Mouse (Mus musculus) liver, postnatal 0 days (tissue): ENCODE results near the gene Insl5. TPM values are rescaled to one million over a fixed set of nuclear protein-coding genes. Genes with fewer than 3 reads are reported as not detected.

Experiments
- ATAC-seq: fragments of 200-750 bp; cut with Nextera tagmentation; 2 replicates; pipeline ENCODE4 v1.8.0; 2017; ENCODE audit warnings: mild to moderate bottlenecking, moderate library complexity
- DNase-seq: peaks from one replicate; pipeline ENCODE4 v3.0.0-alpha.2; 2016
- H3K27ac ChIP-seq: fragments of 300-500 bp; sonication (generic); 2 replicates; pipeline ENCODE4 v1.5.1; 2014; ENCODE audit warnings: antibody characterized with exemption, moderate library complexity, mild to moderate bottlenecking, low read depth
- H3K27me3 ChIP-seq: fragments of 300-500 bp; sonication (generic); 2 replicates; pipeline ENCODE4 v1.6.1; 2014; ENCODE audit warnings: low read length, control low read depth, mixed read lengths; ENCODE audit not compliant: insufficient read depth
- H3K36me3 ChIP-seq: fragments of 300-500 bp; sonication (generic); replicated peaks from 2 replicates; pipeline ENCODE4 v1.6.1; 2014; ENCODE audit warnings: mild to moderate bottlenecking, control low read depth, low read length, moderate library complexity, mixed read lengths; ENCODE audit not compliant: insufficient read depth
- H3K4me1 ChIP-seq: fragments of 300-500 bp; sonication (generic); 2 replicates; pipeline ENCODE4 v1.6.1; 2014; ENCODE audit warnings: antibody characterized with exemption, mild to moderate bottlenecking, control low read depth; ENCODE audit not compliant: insufficient read depth
- H3K4me2 ChIP-seq: fragments of 300-500 bp; sonication (generic); 2 replicates; pipeline ENCODE4 v1.6.1; 2014; ENCODE audit warnings: low read depth, mild to moderate bottlenecking, low read length, moderate library complexity, mixed read lengths
- H3K4me3 ChIP-seq: fragments of 300-500 bp; sonication (generic); 2 replicates; pipeline ENCODE4 v1.5.1; 2014; ENCODE audit warnings: low read depth, low read length
- H3K9ac ChIP-seq: fragments of 300-500 bp; sonication (generic); replicated peaks from 2 replicates; pipeline ENCODE4 v1.6.1; 2014; ENCODE audit warnings: mild to moderate bottlenecking, moderate library complexity
- H3K9me3 ChIP-seq: fragments of 300-500 bp; sonication (generic); 2 replicates; pipeline ENCODE4 v1.6.1; 2016; ENCODE audit warnings: mild to moderate bottlenecking, control low read depth, low read length, mixed read lengths
- CTCF ChIP-seq: sonication (generic); IDR thresholded peaks from 2 replicates; pipeline ENCODE4 v1.5.1; 2016; ENCODE audit warnings: antibody characterized with exemption, low read depth
- EP300 ChIP-seq: IDR thresholded peaks from 2 replicates; pipeline ENCODE4 v1.6.1; 2016; ENCODE audit warnings: antibody characterized with exemption, low read depth, mild to moderate bottlenecking
- WGBS: fragments of 180-500 bp; shearing (Covaris S2); extraction: QIAGEN DNeasy Blood & Tissue Kit; methylation state at CpG from one replicate; pipeline ENCODE4 v1.1.7; 2014; ENCODE audit not compliant: insufficient replicate concordance; 5-methylcytosine and 5-hydroxymethylcytosine counted together
- polyA plus RNA-seq: library from polyadenylated mRNA; unstranded; fragments of >200 nt; fragmentation: Nextera tagmentation; extraction: Ambion mirVana; gene quantifications from 2 replicates; pipeline ENCODE4 v1.2.1, GENCODE M21; 2015

The Insl5 gene
- not detected in 2 replicates for polyA plus RNA-seq

GRCm38 (mm10) chr4:103026621-103027020 lies at the start of gene Insl5:
TSS of gene Insl5 (minus strand) at chr4:103026842.
- no peak within 1 kb of the TSS for H3K27ac ChIP-seq

DNA sequence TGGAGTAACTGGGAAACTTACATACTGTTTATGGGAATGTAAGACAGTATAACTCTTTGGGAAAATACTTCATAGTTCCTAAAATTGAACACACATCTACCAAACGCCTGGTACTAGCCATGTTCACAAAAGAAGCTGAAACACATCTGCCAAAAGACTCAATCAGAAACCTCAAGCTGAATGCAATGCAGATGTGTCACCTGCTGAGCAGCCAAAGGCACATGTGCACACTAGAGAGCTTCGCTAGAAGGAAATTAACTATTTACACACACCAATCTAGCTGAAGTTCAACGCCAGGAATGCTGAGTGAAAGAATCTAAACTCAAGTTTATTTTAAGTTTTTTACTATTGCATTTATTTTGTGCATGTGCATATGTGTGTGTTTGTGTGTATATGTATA lies 44.0 kb upstream of the Insl5 start:
- Histone ChIP-seq H3K27ac (no peak overlapping the region), H3K9me3 (no peaks in the 10 kb centered on the region), H3K4me2 (no peak overlapping the region), H3K27me3 (no peaks in the 10 kb centered on the region), H3K9ac (no peak overlapping the region), H3K4me3 (no peak overlapping the region), H3K36me3 (no peaks in the 10 kb centered on the region), H3K4me1 (no peaks in the 10 kb centered on the region)
- no peak for ATAC-seq
- TF ChIP-seq CTCF, result no peak
- TF ChIP-seq EP300, result no peak
- 69% methylated on average over 3 of the region's 3 CpGs for WGBS
- no peak for DNase-seq

More at GRCm38 (mm10) chr4:103026621-103027020, at the start of gene Insl5:
- no peaks in the 10 kb centered on the region for H3K9me3 ChIP-seq
- H3K4me3 ChIP-seq, result no peak within 1 kb of the TSS
- H3K4me1 ChIP-seq, result no peaks in the 10 kb centered on the region
- H3K4me2 ChIP-seq, result no peak within 1 kb of the TSS
- no peaks in the 10 kb centered on the region for H3K36me3 ChIP-seq
- 60% methylated on average over 4 of the region's 4 CpGs for WGBS
- no peaks in the 10 kb centered on the region for H3K27me3 ChIP-seq
- DNase-seq (no peak), ATAC-seq (no peak)
- TF ChIP-seq EP300 (no peak), CTCF (no peak)
- H3K9ac ChIP-seq, result no peak within 1 kb of the TSS

DNA sequence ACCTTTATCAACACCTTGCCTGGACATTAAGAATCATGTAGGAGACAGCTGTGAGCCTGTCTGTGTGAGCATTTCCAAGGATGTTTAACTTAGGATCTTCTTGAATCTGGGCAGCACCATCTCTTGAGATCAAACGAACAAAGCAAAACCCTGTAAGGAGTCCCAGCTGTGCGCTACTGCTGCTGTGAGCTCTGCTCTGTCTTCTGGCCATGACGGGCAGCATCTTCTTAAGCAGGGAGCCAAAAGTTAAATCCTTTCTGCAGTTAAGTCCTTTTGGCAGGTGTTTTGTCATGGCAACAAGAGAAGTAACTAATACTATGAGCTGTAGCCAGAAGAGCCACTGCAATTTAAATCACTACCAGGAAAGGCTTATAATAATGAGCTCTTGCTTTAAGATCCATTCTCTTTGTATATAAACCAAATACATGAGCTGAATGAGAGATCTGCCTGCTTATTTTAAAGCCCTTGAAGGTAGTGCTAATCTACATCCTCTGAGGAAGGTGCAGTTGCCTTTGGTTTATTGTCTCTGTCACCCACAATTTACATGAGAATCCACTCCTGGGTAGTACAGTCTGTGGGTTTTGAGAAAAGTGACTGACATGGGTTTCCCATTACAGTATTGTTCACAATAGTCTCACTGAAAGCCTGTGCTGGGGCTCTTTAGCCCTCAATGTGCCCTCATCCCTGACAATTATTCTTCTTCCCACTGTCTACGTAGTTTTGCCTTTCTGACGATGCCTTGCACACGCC lies 41.4 kb upstream of the Insl5 start:
- H3K4me2 ChIP-seq, result no peak overlapping the region
- ATAC-seq, result no peak
- no peak overlapping the region for H3K9ac ChIP-seq
- H3K9me3 ChIP-seq, result no peaks in the 10 kb centered on the region
- no peaks in the 10 kb centered on the region for H3K4me1 ChIP-seq
- H3K27ac ChIP-seq, result no peak overlapping the region
- H3K27me3 ChIP-seq, result no peaks in the 10 kb centered on the region
- TF ChIP-seq EP300 (no peak), CTCF (no peak)
- no peak for DNase-seq
- no peak overlapping the region for H3K4me3 ChIP-seq
- no peaks in the 10 kb centered on the region for H3K36me3 ChIP-seq
- whole genome bisulfite sequencing, result 78% methylated on average over 6 of the region's 6 CpGs

DNA sequence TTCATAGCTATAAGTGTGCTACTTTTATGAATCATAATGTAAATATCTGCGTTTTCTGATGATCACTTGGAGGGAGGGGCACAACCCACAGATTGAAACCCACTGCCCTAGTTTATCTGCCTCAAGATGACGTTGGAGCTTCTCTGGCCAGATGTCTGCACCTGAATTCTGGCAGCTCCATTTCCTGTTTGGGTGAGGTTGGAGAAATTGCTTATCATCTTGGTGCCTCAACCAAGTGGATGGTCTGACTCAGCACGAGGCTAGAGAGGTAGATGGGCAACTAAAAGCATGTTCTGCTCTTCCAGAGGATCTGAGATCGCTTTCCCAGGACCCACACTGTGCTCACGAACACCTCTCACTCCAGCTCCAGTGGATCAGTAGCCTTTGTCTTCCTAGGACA lies 38.3 kb upstream of the Insl5 start:
- DNase-seq, result no peak
- Histone ChIP-seq H3K9ac (no peak overlapping the region), H3K27ac (no peak overlapping the region), H3K27me3 (no peaks in the 10 kb centered on the region), H3K4me3 (no peak overlapping the region), H3K4me2 (no peak overlapping the region), H3K4me1 (no peaks in the 10 kb centered on the region), H3K9me3 (no peaks in the 10 kb centered on the region), H3K36me3 (no peaks in the 10 kb centered on the region)
- no peak for ATAC-seq
- WGBS, result 54% methylated on average over 5 of the region's 5 CpGs
- TF ChIP-seq CTCF (no peak), EP300 (no peak)

GRCm38 (mm10) chr4:103064421-103064820 lies 37.8 kb upstream of the Insl5 start:
- 67% methylated on average over 2 of the region's 2 CpGs for WGBS
- no peak overlapping the region for H3K4me2 ChIP-seq
- DNase-seq, result no peak

DNA sequence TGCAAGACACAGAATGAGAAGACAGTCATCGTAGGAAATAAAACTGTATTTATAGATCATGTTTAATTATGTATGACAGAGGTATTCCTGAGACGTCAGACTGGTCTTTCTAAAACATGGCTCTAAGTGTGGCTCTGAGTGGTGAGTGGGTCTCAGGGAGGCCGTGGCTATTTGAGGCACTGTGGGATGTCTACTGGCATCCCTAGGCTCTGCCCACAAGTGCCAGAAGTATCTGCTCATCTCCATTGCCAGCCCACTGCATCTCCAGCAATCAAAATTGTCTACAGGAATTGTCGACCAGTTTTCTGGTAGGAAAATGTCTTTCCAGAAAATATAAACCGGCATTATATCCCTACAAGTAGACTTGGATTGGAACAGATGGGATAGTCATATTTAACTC lies 30.3 kb upstream of the Insl5 start:
- DNase-seq (no peak), ATAC-seq (no peak)
- Histone ChIP-seq H3K4me2 (no peak overlapping the region), H3K36me3 (no peaks in the 10 kb centered on the region), H3K27ac (no peak overlapping the region), H3K9ac (no peak overlapping the region), H3K9me3 (no peaks in the 10 kb centered on the region), H3K4me1 (no peaks in the 10 kb centered on the region), H3K27me3 (no peaks in the 10 kb centered on the region), H3K4me3 (no peak overlapping the region)
- TF ChIP-seq EP300 (no peak), CTCF (no peak)
- 79% methylated on average over 5 of the region's 5 CpGs for WGBS

More at GRCm38 (mm10) chr4:103064421-103064820, 37.8 kb upstream of the Insl5 start:
- no peaks in the 10 kb centered on the region for H3K27me3 ChIP-seq
- no peak overlapping the region for H3K4me3 ChIP-seq
- no peak overlapping the region for H3K9ac ChIP-seq
- H3K36me3 ChIP-seq, result no peaks in the 10 kb centered on the region
- H3K4me1 ChIP-seq, result no peaks in the 10 kb centered on the region
- no peak overlapping the region for H3K27ac ChIP-seq
- no peaks in the 10 kb centered on the region for H3K9me3 ChIP-seq
- TF ChIP-seq CTCF (no peak), EP300 (no peak)
- ATAC-seq, result no peak
